Mouse (Mus musculus) layer of hippocampus, postnatal 14 days (tissue): ENCODE results near the gene Ccr1l1. TPM values are rescaled to one million over a fixed set of nuclear protein-coding genes. Genes with fewer than 3 reads are reported as not detected.

Source experiments
- DNase-seq, 2 experiments: peaks; one replicate each; pipeline ENCODE4 v3.0.0; 2021 to 2022; ENCODE audit warnings: low spot score in 2 of 2, mixed read lengths in 1 of 2
- total RNA-seq, 2 experiments: library from RNA; stranded (reverse); gene quantifications; 2 replicates each; pipeline ENCODE4 v1.2.3; 2021

Gene Ccr1l1
- total RNA-seq, 2 experiments from 2014 or later: not detected

- no peak for DNase-seq
These were observed 49.4 kb downstream of the Ccr1l1 start for GRCm38 (mm10) chr9:123928759-123929246.

- no peak for DNase-seq
These were observed 50.0 kb downstream of the Ccr1l1 start for GRCm38 (mm10) chr9:123928118-123928758.

GRCm38 (mm10) chr9:123927281-123927960 is 50.8 kb downstream of the Ccr1l1 start:
- DNase-seq: no peak

Other genes with a start within 250 kb of the Ccr1l1 start
- not detected for gene Cxcr6, start 171.9 kb downstream of the Ccr1l1 start, total RNA-seq
- gene Fyco1, start 126.5 kb downstream of the Ccr1l1 start, total RNA-seq: 10 to 100 TPM; 29.6 to 30.4 TPM
- not detected for gene Xcr1, start 116.4 kb downstream of the Ccr1l1 start, total RNA-seq
- under 1 TPM; 0.57 to 0.62 TPM for gene Ccr1, start 9.7 kb downstream of the Ccr1l1 start, total RNA-seq
- not detected for gene Ccr3, start 43.6 kb upstream of the Ccr1l1 start, total RNA-seq
- under 1 TPM; 0.17 to 0.30 TPM for gene Ccr2, start 123.5 kb upstream of the Ccr1l1 start, total RNA-seq
- gene Ccr5, start 143.1 kb upstream of the Ccr1l1 start, total RNA-seq: 10 to 100 TPM in 1 of 2 experiments, 1 to 10 TPM in 1; 8.0 to 11.3 TPM